Mouse (Mus musculus) layer of hippocampus, adult 9-11 months (tissue): ENCODE results near the gene Fut1.

ENCODE experiments used
- DNase-seq: peaks from one replicate; pipeline ENCODE4 v3.0.0; 2022

Gene Fut1

DNA sequence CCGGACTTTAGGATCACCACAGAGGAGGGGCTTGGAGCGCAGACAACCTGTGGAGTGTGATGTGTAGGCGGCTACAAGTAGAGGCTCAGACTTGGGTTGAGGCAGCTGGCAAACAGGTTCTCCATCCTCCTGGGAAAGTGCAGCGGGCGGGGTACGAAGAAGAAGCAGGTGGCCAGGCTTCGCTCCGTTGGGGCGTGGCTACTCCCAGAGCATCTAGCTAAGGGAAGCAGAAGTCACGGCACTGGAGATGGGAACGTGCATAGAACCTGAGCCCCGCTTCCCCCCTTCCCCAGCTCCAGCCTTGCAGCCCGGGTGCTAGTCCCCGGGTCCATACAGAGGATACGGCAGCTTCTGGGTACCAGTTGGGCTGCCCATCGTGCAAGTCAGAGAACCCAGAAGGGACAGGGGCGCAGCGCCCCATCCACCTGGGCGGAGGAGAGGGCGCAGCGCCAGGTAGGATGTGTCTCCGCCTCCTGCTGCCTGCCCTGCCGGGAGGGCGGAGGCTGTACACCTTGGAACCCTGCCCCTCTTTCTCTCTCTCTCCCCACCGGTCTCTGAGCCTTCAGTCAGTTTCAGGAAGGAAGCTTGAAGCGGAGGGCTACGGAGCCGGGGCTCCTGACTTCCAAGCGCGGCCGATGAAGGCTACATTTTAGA is at the start of gene Fut1:
Gene Fut1 (plus strand): TSS at position 248 of the 654 bp plus-strand sequence.
- no peak for DNase-seq

DNA sequence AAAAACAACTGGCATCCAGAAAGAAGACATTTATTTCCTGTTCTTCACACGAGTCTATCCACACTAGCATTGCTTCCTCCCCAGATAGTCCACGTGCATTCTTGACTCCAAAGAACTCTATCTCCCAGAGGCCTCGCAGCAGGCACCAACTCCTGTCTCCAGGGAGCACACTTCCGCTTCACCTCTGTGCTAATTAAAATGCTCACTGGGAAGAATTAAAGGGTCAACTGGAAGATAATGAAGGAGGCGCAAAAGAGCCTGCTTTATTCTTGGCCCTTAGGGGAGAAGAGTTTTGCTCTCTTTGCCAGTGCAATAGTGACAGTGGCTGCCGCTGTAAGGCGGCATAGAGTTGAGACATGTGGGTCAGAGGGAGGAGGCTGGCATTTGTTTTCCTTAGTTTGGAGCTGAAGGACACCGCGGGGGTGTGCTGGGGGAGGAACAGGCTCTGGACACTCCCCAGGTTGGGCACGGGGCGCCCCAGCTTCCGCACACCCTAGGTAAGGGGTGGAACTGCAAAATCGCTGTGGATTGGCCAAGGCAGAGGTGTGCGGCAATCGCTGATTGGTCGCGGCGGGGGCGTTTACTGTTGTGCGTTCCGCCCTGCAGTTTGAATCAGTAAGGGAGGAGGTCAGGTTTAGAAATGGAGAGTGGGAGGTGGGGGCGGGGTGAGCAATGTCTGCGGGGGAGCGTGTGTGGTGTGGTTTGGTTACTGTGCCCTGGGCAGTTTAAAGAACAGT is 49.1 kb upstream of the Fut1 start:
- DNase-seq = peak; percentile 92

DNA sequence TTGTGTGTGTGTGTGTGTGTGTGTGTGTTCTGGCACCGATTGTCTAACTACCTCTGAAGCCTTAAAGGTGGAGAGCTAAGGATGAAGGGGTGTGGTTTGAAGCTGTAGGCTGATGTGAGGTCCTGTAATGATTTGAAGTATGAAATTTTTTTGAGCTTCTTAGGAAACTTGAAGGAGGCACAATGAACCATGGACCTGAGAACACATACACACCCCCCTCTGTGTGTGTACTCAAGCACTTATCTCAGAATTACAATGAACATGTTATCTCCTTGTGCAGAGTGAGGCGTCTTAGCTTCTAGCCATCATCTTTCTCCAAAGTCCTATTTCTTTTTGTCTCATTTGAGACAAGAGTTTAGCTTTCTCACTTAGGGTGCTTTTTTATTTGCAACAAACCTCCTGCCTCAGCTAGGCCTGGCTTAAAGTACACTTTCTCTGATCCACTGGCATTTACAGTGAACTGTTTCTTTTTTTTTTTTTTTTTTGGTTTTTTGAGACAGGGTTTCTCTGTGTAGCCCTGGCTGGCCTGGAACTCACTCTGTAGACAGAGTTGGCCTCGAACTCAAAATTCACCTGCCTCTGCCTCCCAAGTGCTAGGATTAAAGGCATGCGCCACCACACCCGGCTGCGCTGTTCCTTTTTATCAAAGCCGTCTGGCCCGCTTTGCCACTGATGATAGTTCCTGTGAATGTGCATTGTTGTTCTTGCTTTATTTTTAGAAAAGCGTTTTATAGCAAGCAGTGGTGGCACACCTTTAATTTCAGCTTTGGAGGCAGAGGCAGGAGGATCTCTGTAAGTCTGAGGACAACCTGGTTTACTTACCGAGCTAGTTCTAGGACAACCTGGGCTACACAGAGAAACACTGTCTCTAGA is 48.3 kb upstream of the Fut1 start:
- DNase-seq = no peak

DNA sequence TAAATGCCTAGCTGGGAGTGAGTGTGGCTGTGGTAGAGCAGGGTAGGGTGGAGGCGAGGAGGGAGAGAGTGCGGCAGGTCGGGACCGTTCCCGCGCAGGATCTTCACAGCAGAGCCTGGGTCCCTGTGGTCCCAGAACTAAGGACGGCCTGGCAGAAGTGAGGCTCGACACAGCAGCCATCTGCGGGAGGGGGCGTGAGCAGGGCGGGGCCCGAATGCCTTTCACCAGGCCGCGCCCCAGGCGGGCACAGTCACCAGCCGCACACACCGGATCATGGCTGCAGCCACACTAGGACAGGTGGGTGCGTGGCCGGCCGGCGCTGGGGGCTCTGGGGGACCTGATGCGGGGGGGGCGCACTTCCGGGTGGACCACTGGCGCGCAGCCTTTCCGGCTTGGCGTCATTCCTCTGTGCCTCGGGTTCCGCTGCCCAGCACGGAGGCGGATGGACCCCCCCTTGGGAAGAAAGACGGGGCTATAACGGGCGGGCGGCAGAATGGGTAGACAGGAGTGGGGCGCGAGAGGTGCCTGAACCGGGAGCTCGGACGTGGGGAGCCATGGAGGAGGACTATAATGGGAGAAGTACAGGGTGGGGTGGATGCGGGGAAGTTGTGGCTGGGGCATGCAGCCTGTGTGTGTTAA is 46.9 kb upstream of the Fut1 start, which contains the start of gene Bcat2:
Gene Bcat2 (plus strand): TSS at position 51 of the 639 bp plus-strand sequence.
- DNase-seq = peak; percentile 69

DNA sequence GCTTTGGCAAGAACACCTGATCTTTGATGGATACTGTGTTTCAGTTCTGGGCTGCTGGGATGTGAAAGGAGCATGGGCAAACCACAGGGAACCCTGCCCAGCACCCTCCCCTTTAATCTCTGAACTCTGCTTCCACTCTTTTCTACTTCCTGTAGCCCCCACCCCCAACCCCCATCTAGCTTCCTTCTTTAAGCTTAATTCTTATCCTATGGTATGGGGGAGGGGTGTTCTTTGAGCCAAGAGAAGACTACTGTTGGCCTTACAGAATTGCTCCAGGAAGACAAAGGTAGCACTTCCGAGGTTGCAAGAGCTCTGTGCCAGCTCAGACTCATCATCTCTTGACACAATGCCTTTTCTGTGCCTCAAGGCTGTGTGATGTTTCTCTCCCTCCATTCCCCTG is 45.1 kb upstream of the Fut1 start:
- no peak for DNase-seq

DNA sequence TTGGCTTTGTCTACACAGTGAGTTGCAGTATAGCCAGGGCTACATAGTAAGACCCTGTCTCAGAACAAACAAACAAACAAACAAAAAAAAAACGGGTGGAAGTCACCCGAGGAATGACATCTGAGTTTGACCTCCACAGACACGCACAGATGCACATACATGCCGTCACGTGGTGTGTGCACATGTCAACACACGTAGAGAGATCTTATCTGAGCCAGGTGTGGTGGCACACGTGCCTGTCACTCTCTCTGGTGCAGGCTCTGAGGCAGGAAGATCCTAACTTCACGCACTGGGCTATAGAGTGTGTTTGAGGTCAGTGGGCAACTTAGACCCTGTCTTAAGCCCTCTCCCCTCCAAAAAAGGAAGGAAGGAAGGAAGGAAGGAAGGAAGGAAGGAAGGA is 43.1 kb upstream of the Fut1 start:
- DNase-seq = no peak

DNA sequence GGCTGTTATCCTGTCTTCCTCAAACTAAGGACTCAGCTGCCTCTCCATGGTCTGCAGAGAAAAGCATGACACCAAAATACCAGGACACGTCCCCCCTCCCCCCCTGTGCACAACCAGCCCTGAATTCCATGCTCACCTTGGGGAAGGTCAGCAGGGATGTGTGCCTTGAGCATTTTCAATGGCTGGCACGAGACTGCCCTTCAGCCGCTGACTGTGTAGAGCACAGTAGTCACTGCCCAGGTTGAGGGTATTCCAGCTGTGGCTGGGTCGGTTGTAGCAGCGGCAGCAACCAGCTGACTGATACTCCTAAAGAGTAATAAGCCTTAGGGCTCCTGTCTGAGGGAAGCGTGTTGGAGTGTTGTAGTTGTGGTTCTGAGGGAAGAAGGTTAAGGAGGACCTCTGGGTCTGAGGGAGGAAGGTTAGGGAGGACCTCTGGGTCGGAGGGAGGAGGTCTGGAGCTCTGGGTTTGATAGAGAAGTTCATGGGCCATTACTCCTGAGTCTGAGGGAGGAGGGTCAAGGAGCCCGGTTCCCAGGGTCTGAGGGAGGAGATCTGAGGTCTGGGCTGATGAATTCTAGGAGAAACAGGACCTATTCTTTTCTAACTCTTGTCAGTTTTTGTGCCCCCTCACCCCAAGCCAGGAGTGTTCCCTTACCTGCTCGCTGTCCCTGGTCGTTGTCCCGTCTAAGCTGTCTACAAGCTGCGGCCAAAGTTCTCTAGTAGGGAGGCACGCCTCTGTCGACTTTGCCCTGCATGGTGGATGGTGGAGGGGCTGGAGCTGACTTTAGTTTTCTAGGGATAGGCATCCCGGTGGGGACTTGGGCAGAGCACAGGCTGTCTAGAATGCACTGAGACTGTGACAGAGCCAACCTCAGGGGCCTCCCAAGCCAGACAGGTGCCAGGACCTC is 42.4 kb upstream of the Fut1 start:
- DNase-seq = no peak

DNA sequence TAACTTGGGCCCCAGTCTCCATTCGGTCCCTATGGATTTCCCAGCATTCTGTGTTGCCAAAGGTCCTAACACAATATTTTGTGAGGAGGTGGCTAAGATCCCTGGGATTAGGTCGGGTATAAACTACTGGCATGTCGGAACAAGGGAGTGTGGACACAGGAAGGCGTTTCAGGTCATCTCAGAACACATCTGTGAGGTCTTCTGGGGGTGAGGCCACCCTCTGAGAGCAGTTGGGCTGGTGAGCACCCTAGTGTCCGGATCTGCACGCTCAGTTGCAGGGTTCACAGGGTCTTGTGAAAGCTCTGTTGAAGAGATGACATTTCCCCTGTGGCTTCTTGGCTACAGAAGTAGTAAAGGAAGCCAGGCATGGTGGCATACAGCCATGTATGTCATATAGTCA is 31.2 kb upstream of the Fut1 start:
- no peak for DNase-seq

DNA sequence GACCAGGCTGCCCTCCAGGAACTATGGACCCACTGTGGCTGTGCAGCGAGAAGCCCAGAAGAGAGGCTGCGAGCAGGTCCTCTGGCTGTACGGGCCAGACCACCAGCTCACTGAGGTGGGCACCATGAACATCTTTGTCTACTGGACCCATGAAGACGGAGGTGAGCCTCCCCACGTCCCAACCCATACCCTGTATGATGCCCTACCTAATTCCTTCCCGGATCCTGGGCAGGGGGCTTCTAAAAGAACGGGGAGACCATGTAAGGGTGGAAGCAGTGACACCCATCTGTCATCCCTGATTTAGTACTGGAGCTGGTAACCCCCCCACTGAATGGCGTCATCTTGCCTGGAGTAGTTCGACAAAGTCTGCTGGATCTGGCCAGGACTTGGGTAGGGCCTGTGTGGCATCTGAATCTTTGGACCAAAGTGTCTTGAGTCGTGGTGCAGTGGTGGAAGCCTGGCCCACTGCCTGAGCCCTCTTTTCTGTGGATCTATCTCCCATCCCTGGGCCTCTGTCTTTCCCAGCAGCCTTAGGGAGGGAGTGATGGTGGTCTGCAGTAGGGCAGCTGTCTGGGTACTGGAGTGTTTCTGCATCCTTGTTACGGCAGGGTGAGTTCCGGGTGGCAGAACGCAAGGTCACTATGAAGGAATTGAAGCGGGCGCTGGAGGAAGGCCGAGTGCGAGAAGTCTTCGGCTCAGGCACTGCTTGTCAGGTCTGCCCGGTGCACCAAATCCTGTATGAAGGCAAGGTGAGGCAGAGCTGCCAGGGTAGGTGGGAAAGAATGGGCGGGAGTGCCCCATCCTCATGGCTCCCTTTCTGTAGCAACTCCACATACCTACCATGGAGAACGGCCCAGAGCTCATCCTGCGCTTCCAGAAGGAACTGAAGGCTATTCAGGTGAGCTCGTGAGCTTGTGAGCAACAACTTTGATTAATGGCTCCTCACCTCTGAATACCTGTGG is 29.2 kb upstream of the Fut1 start:
- DNase-seq = no peak

DNA sequence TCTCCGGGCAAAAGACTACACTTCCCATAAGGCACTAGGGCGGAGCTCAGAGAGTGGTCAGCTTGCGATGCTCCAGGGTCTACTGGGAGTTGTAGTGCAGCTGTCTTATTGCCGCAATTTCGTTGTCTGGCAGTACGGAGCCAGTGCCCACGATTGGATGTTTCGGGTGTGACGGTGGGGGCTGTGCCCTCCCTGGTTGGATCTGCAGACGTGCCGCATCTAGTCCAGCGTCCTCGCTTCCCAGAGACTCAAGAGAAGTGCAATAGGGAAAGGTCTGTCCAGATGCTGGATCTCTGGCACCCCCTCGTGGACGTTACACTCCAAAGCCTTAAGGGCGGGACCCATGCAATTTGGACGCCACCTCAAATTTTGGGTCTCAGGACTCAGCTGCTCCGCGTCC is 27.9 kb upstream of the Fut1 start:
- peak; percentile 99 for DNase-seq

DNA sequence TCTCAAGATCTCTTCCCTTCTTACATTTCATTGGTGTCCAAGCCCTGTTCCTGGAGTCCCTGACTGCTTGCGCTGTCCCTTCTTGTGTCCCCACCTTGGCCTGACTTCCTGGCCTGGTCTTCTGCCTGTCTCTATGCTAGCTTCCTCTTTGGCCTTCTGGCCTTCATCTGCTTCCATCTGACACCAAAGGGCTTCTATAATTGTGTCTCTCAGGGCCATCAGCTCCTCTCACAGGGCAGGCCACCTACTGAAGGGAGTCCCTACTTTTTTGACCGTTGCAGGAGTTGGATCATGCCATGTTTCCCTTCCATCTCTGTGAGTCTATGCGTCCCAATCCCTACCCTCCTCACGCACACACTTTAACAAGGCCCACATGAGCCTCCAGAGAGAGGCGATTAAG is 27.2 kb upstream of the Fut1 start:
- no peak for DNase-seq

DNA sequence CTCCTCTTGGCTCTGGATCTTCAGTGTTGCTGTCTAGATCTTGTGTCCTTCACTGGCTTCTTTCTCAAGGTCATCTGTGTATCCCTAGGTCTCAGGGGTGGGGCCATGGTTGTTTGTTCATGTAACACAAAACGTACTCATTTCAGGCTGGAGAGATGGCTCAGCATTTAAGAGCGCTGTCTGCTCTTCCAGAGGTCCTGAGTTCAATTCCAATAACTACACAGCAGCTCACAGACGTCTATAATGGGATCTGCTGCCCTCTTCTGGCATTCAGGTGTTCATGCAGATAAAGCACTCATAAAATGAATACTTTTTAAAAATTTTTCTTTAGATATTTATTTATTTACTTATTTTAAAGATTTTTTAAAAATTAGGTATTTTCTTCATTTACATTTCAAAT is 26.2 kb upstream of the Fut1 start:
- DNase-seq = no peak

DNA sequence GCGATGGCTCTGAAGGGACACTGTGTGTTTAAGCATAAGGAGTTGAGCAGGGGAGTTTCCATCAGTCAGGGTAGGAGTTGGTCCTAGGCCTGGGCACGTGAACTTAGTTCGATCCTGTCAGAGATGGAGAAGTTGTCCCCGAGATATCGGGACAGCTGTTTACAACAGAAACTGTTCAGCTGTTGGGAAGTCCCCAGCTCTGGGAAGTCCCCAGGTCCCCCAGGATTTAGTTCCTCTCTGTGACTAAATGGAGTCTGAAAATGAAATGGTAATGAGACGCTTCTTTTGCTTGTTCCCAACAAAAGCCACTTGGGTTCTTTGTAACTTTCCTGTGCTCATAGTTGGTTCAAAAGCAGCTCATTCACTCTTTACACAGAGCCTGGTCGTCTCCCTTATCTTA is 25.2 kb upstream of the Fut1 start:
- no peak for DNase-seq

DNA sequence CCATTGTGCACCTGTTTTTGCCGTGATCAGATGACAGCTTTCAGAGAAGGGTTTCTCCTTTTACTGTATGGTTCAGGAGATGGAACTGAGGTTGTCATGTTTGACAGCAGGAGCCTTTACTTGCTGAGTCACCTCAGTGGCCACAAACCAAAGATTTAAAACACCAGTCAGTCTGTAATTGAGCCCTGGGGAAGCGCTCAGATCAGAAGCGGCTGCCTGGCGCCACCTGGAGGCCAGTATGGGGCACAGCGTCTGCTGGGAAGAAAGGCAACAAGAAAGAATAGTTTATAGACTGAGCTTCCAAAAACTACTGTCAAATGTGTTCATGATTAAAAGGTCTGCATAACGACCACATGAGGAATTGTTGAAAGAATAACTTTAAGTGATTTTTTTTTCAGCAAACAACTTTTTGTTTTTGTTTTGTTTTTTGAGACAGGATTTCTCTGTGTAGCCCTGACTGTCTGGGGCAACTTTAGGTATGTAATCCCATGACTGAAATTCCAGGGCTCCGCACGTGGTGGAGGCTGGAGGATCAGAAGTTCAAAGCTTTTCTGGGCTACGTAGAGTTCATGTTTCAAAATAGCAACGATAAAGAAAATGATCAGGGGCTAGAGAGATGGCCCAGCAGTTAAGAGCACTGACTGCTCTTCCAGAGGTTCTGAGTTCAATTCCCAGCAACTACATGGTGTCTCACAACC is 23.8 kb upstream of the Fut1 start:
- no peak for DNase-seq

DNA sequence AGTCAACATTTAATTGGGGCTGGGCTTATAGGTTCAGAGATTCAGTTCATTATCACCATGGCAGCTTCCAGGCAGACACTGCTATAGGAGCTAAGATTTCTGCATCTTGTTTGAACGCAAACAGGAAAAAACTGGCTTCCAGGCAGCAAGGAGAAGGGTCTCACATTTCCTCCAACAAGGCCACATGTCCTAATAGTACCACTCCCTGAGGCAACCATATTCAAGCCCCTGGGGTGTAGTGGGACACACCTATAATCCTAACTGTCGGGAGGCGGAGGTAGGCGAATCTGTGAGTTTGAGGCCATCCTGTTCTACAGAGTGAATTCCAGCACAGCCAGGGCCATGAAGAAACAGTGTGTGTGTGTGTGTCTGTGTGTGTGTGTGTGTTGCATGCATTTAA is 21.9 kb upstream of the Fut1 start:
- DNase-seq = no peak

DNA sequence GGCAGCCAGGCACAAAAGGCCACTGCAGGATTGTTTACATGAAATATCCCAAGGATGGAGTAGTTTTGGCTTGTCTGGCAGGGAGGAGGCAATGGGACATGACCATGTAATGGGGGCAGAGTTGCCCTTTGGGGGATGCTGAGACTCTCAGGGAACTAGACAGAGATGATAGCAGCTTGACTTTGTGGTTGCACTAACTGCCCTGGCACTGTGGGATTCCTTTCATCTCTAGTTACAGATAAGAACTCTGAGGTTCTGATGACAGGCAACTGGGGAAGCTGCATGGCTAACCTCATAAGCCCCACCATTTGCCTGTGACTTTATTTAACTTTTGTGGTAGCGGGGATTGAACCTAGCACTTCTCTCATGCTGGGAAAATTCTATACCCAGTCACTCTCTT is 21.0 kb upstream of the Fut1 start:
- DNase-seq = no peak

DNA sequence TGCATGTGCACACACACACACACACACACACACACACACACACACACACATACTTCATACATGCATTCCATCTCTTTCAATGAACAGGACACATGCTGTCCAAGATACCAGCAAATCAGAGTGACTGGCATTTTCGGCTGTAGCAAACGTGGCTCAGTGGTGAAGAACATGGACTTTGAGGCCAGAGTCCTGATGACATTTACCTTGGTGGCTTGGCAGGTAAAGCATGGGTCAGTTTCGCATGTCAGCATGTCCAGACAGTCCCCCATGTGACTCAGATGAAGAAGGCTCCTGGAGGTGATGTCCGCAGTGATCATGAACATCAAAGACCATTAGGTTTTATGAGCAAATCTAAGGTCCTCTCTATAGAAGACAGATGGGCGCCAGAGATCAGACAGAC is 20.1 kb upstream of the Fut1 start:
- DNase-seq = no peak

DNA sequence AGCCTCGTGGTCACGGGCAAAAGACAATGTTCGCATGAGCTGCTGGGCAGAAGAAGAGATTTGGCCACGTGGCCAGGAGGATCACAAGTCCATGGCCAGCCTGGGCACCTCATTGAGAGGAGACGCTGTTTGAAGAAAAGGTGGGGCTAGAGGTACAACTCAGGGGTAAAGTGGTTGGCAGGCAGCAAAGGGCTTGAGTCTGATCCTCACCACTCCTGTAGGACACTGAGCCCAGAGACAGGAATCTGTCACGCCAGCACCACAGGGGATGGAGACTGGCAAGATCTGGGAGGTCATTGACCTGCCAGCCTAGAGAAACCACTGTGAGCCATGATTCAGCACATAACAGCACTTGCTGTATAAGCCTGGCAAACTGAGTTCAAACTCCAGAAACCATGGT is 19.6 kb upstream of the Fut1 start:
- no peak for DNase-seq

DNA sequence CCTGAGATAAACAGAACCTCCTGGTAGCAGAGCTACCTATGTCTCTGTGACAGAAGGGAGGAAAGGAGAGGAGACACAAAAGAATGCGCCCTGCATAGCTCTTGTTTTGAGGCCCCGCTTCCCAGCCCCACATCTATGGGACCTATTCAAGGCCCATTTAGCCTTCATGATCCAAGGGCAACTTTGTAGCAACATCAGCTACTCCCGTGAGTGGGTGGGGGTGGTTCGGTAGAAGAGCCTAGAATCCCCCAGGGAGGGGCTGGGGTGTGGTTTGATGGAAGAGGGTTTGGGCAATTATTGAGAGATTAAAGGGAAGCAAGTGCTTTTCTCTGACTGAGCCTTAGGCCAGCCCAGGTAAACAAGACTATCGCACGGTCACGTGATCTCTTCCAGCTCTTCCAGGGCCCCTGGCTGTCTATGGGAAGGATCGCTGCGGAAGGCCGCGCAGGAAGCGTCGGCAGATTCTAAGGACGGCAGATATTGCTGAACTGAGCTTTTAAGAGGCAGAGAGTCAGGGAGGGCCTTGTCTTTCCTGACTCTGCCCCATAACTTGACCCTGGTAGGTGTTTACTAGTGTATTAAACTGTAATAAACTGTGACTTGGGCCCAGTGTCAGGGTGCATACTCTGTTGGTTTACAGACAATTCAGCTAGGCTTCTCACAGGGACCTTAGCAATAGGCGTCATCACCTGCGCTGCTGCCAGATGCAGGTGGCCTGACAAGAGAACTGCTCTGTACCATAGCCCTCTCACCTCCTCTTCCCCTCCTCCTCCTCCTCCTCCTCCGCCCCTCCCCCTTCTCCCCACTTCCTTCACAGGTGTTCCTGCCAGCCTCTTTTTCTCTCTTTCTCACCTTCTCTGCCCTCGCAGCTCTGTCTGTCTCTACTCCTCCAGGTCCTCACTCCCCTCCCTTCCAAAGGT is 17.9 kb upstream of the Fut1 start:
- DNase-seq = no peak
